Mouse (Mus musculus) E14TG2a.4 (cell line): ENCODE measurements around the gene Atp1b1.

ENCODE experiments used
- H3K27me3 ChIP-seq: 2 replicates; pipeline ENCODE4 v1.6.1; 2014; ENCODE audit warnings: low read length, control low read depth; ENCODE audit not compliant: insufficient read depth
- H3K36me3 ChIP-seq: 2 replicates; pipeline ENCODE4 v1.6.1; 2014; ENCODE audit warnings: low read length, control low read depth; ENCODE audit not compliant: insufficient read depth
- H3K4me1 ChIP-seq: replicated peaks from 2 replicates; pipeline ENCODE4 v1.6.1; 2014; ENCODE audit warnings: low read depth, low read length, control low read depth
- H3K4me3 ChIP-seq: replicated peaks from 2 replicates; pipeline ENCODE4 v1.5.1; 2014; ENCODE audit warnings: mild to moderate bottlenecking, low read length
- H3K9me3 ChIP-seq: 2 replicates; pipeline ENCODE4 v1.6.1; 2014; ENCODE audit warnings: low read length, control low read depth
- CTCF ChIP-seq: conservative IDR thresholded peaks from 2 replicates; pipeline ENCODE4 v1.5.1; 2014; ENCODE audit warnings: low read length
- NANOG ChIP-seq: IDR thresholded peaks from 2 replicates; pipeline ENCODE4 v1.6.1; 2014; ENCODE audit warnings: borderline replicate concordance, low read length, mixed read lengths
- POU5F1 ChIP-seq: IDR thresholded peaks from 2 replicates; pipeline ENCODE4 v1.6.1; 2014; ENCODE audit warnings: low read length, borderline replicate concordance

Atp1b1 gene

GRCm38 (mm10) chr1:164441408-164441974 lies 16.7 kb downstream of the Atp1b1 start:
- peaks cover 98% of the 10 kb centered on the region for H3K36me3 ChIP-seq
- H3K4me1 ChIP-seq, result peaks cover 26% of the 10 kb centered on the region
- H3K9me3 ChIP-seq, result no peaks in the 10 kb centered on the region
- H3K27me3 ChIP-seq, result no peaks in the 10 kb centered on the region
- no peak for TF ChIP-seq CTCF
- TF ChIP-seq POU5F1, result no peak
- no peak for TF ChIP-seq NANOG
- no peak overlapping the region for H3K4me3 ChIP-seq

- TF ChIP-seq CTCF (no peak), NANOG (no peak), POU5F1 (no peak)
Measured at GRCm38 (mm10) chr1:164440708-164441407, 17.3 kb downstream of the Atp1b1 start.

GRCm38 (mm10) chr1:164440230-164440629 lies 17.9 kb downstream of the Atp1b1 start:
- H3K4me3 ChIP-seq, result no peak overlapping the region
- no peak for TF ChIP-seq NANOG
- TF ChIP-seq CTCF, result no peak
- TF ChIP-seq POU5F1, result no peak
- H3K36me3 ChIP-seq, result peaks cover 92% of the 10 kb centered on the region
- H3K4me1 ChIP-seq, result peaks cover 15% of the 10 kb centered on the region
- H3K9me3 ChIP-seq, result no peaks in the 10 kb centered on the region
- no peaks in the 10 kb centered on the region for H3K27me3 ChIP-seq

More at GRCm38 (mm10) chr1:164440708-164441407, 17.3 kb downstream of the Atp1b1 start:
- no peaks in the 10 kb centered on the region for H3K27me3 ChIP-seq
- H3K4me1 ChIP-seq, result peaks cover 20% of the 10 kb centered on the region
- no peak overlapping the region for H3K4me3 ChIP-seq
- no peaks in the 10 kb centered on the region for H3K9me3 ChIP-seq
- peaks cover 98% of the 10 kb centered on the region for H3K36me3 ChIP-seq

DNA sequence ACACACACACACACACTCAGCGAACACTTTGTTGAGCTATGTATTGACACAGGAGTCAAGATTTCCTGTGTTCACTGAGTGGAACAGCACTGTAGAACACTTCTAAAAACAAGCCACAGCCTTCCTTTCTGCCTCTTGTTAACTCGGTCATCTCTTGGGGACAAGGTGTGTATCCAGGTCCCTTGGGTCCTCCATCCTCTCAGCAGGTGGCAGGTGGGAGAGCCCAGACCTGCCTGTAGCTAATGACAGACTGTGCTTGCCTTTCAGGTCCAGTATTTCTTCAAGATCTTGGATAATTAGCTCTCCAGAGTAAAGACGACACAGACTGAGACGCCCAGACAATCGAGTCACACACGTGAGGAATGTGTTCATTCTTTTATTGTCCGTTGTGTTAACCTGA lies 21.4 kb downstream of the Atp1b1 start:
- no peak for TF ChIP-seq POU5F1
- no peak for TF ChIP-seq NANOG
- no peak for TF ChIP-seq CTCF
- H3K9me3 ChIP-seq, result no peaks in the 10 kb centered on the region
- peaks cover 59% of the 10 kb centered on the region for H3K36me3 ChIP-seq
- no peaks in the 10 kb centered on the region for H3K27me3 ChIP-seq
- peaks cover 11% of the 10 kb centered on the region for H3K4me1 ChIP-seq
- no peak overlapping the region for H3K4me3 ChIP-seq

DNA sequence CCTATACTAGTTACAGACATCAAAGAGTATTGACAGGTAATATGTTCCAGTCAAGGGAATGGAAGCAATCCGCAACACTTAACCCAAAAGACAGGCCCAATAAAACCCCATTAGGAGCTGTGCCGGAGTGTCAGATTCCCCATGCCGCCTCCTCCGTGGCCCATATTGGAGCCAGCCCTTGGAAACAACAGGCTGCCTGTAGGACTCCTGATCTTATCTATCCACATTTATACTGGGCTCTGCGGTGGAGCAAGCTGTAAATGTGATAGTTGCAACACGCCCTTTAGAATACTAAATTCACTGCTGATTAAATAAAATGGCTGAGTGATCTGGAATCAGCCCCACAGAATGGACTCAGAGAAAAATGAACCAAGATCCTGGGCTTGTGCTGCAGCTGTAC lies 24.1 kb downstream of the Atp1b1 start:
- no peaks in the 10 kb centered on the region for H3K27me3 ChIP-seq
- H3K36me3 ChIP-seq, result peaks cover 32% of the 10 kb centered on the region
- H3K9me3 ChIP-seq, result no peaks in the 10 kb centered on the region
- no peak for TF ChIP-seq NANOG
- peaks cover 6% of the 10 kb centered on the region; the same call in 1 of the 2 replicates for H3K4me1 ChIP-seq
- H3K4me3 ChIP-seq, result no peak overlapping the region

DNA sequence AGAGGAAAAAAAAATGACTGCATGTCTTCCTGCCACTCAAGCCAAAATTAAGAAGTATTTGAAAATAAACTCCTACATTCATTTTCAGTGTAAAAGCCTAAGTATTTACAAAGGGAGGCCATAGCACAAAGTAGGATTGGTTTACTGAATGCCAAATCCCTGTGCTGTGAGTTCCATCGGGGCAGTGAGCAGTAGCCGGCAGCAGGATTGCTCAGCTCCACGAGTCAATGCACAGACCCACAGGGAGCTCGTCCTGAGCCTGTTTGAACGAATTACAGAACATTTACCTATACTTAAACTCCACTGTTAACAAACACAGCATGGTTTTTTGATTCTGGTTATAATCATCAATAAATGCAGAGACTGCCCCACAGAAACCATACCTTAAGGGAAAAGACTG lies 25.5 kb downstream of the Atp1b1 start:
- no peak for TF ChIP-seq POU5F1
- no peak for TF ChIP-seq CTCF
- TF ChIP-seq NANOG, result no peak
- no peaks in the 10 kb centered on the region; the same call in 1 of the 2 replicates for H3K4me1 ChIP-seq
- H3K4me3 ChIP-seq, result no peak overlapping the region

GRCm38 (mm10) chr1:164428644-164429043 lies 29.5 kb downstream of the Atp1b1 start:
- no peak overlapping the region for H3K4me3 ChIP-seq
- no peaks in the 10 kb centered on the region for H3K9me3 ChIP-seq
- no peaks in the 10 kb centered on the region for H3K36me3 ChIP-seq
- H3K4me1 ChIP-seq, result no peaks in the 10 kb centered on the region
- H3K27me3 ChIP-seq, result no peaks in the 10 kb centered on the region
- no peak for TF ChIP-seq NANOG
- no peak for TF ChIP-seq CTCF
- no peak for TF ChIP-seq POU5F1

More for the DNA sequence above, 25.5 kb downstream of the Atp1b1 start:
- no peaks in the 10 kb centered on the region for H3K27me3 ChIP-seq
- no peaks in the 10 kb centered on the region for H3K9me3 ChIP-seq
- H3K36me3 ChIP-seq, result peaks cover 18% of the 10 kb centered on the region

DNA sequence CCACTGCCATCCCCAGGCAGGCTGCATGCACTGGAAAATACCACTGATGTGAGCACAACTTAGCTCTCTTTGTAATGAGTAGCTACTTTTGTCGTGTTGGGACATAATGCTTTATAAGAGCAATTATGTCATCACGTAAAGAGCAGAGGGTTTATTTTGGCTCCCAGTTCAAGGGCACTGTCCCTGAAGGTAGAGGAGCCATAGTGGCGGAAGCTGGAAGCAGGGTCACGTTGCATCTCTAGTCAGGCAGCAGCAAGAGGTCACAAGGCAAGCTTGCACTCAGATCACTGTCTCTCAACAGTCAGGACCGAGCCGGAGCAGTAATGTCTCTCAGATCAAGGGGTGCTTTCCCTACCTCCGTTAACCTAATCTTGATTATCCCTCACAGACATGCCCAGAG lies 30.4 kb downstream of the Atp1b1 start:
- no peak overlapping the region for H3K4me3 ChIP-seq
- no peaks in the 10 kb centered on the region for H3K27me3 ChIP-seq
- H3K4me1 ChIP-seq, result no peaks in the 10 kb centered on the region
- no peaks in the 10 kb centered on the region for H3K9me3 ChIP-seq
- TF ChIP-seq POU5F1, result no peak
- no peak for TF ChIP-seq NANOG
- no peak for TF ChIP-seq CTCF
- H3K36me3 ChIP-seq, result no peaks in the 10 kb centered on the region

DNA sequence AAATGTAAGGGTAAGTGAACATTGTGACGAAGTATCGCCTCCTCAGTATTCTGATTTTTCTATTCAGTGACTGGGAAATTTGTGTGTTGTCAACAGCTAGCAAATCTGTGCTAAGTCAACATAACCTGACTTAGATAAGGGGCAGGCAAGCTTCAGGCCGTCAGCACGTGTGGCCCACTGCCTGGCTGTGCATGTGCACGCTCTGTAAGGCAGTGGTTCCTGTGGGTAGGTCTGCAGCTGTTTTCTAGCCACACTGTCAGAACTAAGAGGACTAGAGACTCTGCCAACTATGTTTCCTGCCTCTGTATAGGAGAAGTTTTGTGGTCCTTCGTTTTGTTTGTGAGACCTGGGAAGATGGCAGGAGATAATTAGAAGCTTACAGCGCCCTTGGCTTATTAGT lies 31.9 kb downstream of the Atp1b1 start:
- no peak for TF ChIP-seq POU5F1
- TF ChIP-seq CTCF, result no peak
- no peak for TF ChIP-seq NANOG
- Histone ChIP-seq H3K9me3 (no peaks in the 10 kb centered on the region), H3K4me1 (no peaks in the 10 kb centered on the region), H3K4me3 (no peak overlapping the region), H3K36me3 (no peaks in the 10 kb centered on the region), H3K27me3 (no peaks in the 10 kb centered on the region)
